Mouse (Mus musculus) cerebellum, adult 2 months (tissue): Measurements from ENCODE around the gene Card14.

Source experiments
- CTCF ChIP-seq: fragments of 200-500 bp; IDR thresholded peaks from 2 replicates; pipeline ENCODE4 v1.5.1; 2011; ENCODE audit warnings: low read depth, mild to moderate bottlenecking, control low read depth, low read length, moderate library complexity, borderline replicate concordance; ENCODE audit not compliant: insufficient read depth
- POLR2A ChIP-seq: fragments of 200-500 bp; IDR thresholded peaks from 2 replicates; pipeline ENCODE4 v1.6.1; 2011; ENCODE audit warnings: low read length, control low read depth, borderline replicate concordance; ENCODE audit not compliant: insufficient read depth

- TF ChIP-seq POLR2A (no peak), CTCF (peak; percentile 70)
These were observed 2.5 kb upstream of the Card14 start for GRCm38 (mm10) chr11:119304904-119305712.
